Mouse (Mus musculus) forebrain, embryonic 13.5 days (tissue): ENCODE measurements around the gene Vgll4. TPM values are rescaled to one million over a fixed set of nuclear protein-coding genes. Genes with fewer than 3 reads are reported as not detected.
A peak's percentile ranks its signal among the peaks of the same experiment; 100 is the strongest.
"Not testable (repeated sequence)": the region's sequence is repeated elsewhere in the genome, so short reads cannot be mapped to it uniquely, and the experiment has no call there.

Source experiments
- ATAC-seq: fragments of 200-750 bp; cut with Nextera tagmentation; 2 replicates; pipeline ENCODE4 v1.8.0; 2017
- H3K27ac ChIP-seq: fragments of 300-500 bp; sonication (generic); 2 replicates; pipeline ENCODE4 v1.5.1; 2015; ENCODE audit warnings: inconsistent platforms, mild to moderate bottlenecking, moderate library complexity
- H3K27me3 ChIP-seq: fragments of 300-500 bp; sonication (generic); 2 replicates; pipeline ENCODE4 v1.6.1; 2015; ENCODE audit warnings: mild to moderate bottlenecking, inconsistent platforms
- H3K36me3 ChIP-seq: fragments of 300-500 bp; sonication (generic); 2 replicates; pipeline ENCODE4 v1.6.1; 2015; ENCODE audit warnings: mild to moderate bottlenecking, inconsistent platforms; ENCODE audit not compliant: poor library complexity, severe bottlenecking
- H3K4me1 ChIP-seq: fragments of 300-500 bp; sonication (generic); 2 replicates; pipeline ENCODE4 v1.6.1; 2015; ENCODE audit warnings: inconsistent platforms
- H3K4me2 ChIP-seq: fragments of 300-500 bp; sonication (generic); 2 replicates; pipeline ENCODE4 v1.6.1; 2015; ENCODE audit warnings: inconsistent platforms, mild to moderate bottlenecking, moderate library complexity
- H3K4me3 ChIP-seq: fragments of 300-500 bp; sonication (generic); 2 replicates; pipeline ENCODE4 v1.5.1; 2015; ENCODE audit warnings: mild to moderate bottlenecking, inconsistent platforms
- H3K9ac ChIP-seq: fragments of 300-500 bp; sonication (generic); 2 replicates; pipeline ENCODE4 v1.6.1; 2015; ENCODE audit warnings: mild to moderate bottlenecking, inconsistent platforms
- H3K9me3 ChIP-seq: fragments of 300-500 bp; sonication (generic); replicated peaks from 2 replicates; pipeline ENCODE4 v1.6.1; 2016; ENCODE audit warnings: inconsistent platforms
- WGBS: fragments of 180-500 bp; shearing (Covaris S2); methylation state at CpG from one replicate; pipeline ENCODE4 v1.1.7; 2015; 5-methylcytosine and 5-hydroxymethylcytosine counted together
- polyA plus RNA-seq: library from polyadenylated mRNA; unstranded; fragments of >200 nt; fragmentation: Nextera tagmentation; extraction: Ambion mirVana; gene quantifications from 2 replicates; pipeline ENCODE4 v1.2.1, GENCODE M21; 2015

Vgll4 gene
- polyA plus RNA-seq, 1 experiment from 2014 or later = 84.3 TPM

DNA sequence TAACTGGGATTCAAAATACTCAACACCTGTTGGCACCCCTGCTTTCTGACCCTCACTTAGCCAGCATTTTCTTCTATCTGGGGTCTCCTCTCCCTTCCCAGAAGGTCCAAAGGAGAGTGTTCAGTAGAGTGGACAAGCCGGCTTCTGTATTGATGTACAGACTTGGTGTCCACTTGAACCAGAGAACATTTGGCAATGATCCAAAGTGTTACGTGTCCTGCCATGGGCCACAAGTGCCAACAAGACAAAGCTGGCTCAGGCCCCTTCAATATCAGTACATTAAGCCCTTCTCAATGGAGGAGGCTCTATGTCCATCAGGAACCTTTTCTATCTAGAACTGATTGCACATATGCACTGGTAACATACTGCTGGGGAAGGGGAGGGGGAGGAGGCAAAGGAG is 73.5 kb downstream of the Vgll4 start:
- Histone ChIP-seq H3K27me3 (no peaks in the 10 kb centered on the region), H3K4me3 (no peak overlapping the region), H3K4me2 (no peak overlapping the region), H3K4me1 (peaks cover 68% of the 10 kb centered on the region), H3K27ac (no peak overlapping the region), H3K36me3 (peaks cover 26% of the 10 kb centered on the region), H3K9ac (no peak overlapping the region), H3K9me3 (0 out of 2 replicates have a peak, but pooled peaks cover 3% of the 10 kb centered on the region)
- WGBS = 78% methylated on average over 2 of the region's 2 CpGs
- ATAC-seq = no peak

DNA sequence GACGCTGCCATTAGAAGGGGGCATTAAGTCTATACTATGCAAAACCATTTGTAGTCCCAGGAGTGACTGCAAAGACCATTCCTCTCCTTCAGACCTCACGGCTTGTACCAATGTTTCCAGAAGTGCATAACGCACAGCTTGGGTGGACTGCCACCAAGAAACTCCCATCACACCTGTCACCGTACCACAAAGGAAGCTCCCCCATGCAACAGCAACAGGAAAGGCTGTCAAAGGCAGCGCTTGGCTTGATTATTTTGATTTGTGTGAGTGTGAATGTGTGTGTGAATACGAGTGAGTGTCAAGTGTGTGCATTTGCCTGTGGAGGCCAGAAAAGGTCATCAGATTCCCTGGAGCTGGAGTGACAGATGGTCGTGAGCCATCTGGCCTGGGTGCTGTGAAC is 74.6 kb downstream of the Vgll4 start:
- no peak for ATAC-seq
- 94% methylated on average over 7 of the region's 7 CpGs for WGBS

DNA sequence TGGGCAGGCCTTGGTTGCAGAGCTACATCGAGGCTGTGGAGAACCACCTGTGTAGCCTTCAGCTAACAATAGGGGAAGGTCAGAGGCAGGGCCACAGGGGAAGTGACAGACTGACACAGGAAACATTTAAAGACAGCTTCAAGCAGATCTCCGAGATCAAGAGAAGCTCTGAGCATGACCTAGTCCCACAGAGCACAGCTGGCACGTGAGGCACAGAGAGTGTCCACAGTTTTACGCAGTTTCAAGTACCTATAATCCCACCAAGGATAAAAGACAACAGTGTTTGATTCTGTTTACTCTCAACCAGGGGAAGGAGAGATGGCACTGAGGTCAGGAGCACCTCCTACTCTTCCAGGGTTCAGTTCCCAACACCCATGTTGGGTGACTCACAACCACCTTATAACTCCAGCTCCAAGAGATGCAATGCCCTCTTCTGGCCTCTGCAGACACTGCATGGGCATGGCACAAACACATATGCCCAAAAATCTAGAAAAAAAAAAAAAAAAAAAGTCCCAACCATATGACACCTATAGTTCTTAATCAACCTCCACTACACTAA is 75.2 kb downstream of the Vgll4 start:
- Histone ChIP-seq H3K36me3 (peaks cover 26% of the 10 kb centered on the region), H3K9ac (no peak overlapping the region), H3K4me1 (peaks cover 66% of the 10 kb centered on the region), H3K4me3 (no peak overlapping the region), H3K27ac (no peak overlapping the region), H3K4me2 (no peak overlapping the region), H3K9me3 (0 out of 2 replicates have a peak, but pooled peaks cover 3% of the 10 kb centered on the region), H3K27me3 (no peaks in the 10 kb centered on the region)
- 75% methylated on average over 4 of the region's 4 CpGs for WGBS
- ATAC-seq = no peak

More for the DNA sequence above, 74.6 kb downstream of the Vgll4 start:
- Histone ChIP-seq H3K27ac (no peak overlapping the region), H3K4me2 (no peak overlapping the region), H3K9me3 (0 out of 2 replicates have a peak, but pooled peaks cover 3% of the 10 kb centered on the region), H3K27me3 (no peaks in the 10 kb centered on the region), H3K4me3 (no peak overlapping the region), H3K9ac (no peak overlapping the region), H3K4me1 (peaks cover 68% of the 10 kb centered on the region), H3K36me3 (peaks cover 26% of the 10 kb centered on the region)

DNA sequence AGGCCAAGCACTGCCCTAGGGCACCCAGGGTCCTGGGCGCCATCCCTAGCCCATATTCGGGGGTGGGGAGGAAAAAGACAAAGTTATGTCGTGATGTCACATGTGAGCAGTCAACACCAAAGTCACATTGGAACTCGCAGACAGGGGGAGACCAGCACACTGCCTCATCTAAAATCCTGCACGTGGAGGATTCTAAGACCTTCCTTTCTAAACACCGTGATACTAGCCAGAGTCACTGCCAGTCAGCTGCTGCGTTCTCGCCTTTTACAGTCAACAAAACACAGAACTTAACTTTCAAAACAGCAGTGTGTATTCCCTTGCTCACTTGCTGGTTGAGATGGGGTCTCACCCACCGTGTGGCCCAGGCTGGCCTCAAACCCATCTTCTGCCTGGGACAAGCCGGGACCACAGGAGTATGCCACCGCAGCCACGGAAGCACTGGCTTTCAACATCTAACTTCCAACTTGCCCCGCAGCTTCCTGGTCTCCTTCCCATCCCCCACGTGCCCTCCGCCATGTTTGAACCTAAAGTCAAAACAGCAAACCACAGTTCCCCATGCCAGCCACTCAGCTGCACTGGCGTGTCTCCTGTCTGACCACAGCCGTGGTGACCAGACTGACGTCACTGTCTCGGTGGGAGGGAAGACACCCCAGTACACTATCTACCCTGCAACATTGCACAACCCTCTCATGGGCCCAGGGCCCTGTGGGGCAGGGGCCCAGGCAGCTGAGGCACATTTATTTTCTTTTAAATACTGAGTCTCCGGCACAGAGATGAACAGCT is 76.2 kb downstream of the Vgll4 start:
- Histone ChIP-seq H3K36me3 (peaks cover 27% of the 10 kb centered on the region), H3K9me3 (0 out of 2 replicates have a peak, but pooled peaks cover 3% of the 10 kb centered on the region), H3K4me1 (peaks cover 66% of the 10 kb centered on the region), H3K27ac (peak overlapping the region; percentile 74; the same call in 1 of the 2 replicates), H3K4me3 (no peak overlapping the region), H3K27me3 (no peaks in the 10 kb centered on the region), H3K4me2 (no peak overlapping the region), H3K9ac (peak overlapping the region; percentile 38; the same call in 1 of the 2 replicates)
- 82% methylated on average over 20 of the region's 20 CpGs for WGBS
- no peak for ATAC-seq

DNA sequence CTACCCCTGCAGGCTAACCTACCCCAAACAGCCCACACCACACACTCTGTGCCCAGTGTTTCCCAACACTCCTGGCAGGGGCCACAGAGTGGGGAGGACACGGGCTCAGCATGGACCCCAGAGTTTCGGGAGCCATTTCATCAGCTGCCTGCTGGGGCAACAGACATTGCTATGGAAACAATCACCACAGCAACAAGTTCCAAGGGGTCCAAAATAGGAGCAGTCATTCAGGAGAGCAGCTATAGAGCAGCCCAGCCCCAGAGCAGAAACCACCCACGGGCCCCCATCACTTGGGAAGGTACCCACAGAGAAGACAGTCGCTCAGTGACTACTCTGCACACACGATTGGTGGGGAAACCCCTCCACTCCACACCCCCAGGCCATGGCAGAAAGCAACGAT is 77.4 kb downstream of the Vgll4 start:
- Histone ChIP-seq H3K9me3 (0 out of 2 replicates have a peak, but pooled peaks cover 3% of the 10 kb centered on the region), H3K27me3 (no peaks in the 10 kb centered on the region), H3K9ac (peak overlapping the region; percentile 38), H3K36me3 (peaks cover 23% of the 10 kb centered on the region), H3K4me3 (0 out of 2 replicates have a peak overlapping the region, but pooled peaks have one; percentile 11), H3K4me1 (peaks cover 72% of the 10 kb centered on the region), H3K27ac (peak overlapping the region; percentile 74), H3K4me2 (peak overlapping the region; percentile 49)
- 9% methylated on average over 6 of the region's 6 CpGs for WGBS
- ATAC-seq = peak; percentile 59

DNA sequence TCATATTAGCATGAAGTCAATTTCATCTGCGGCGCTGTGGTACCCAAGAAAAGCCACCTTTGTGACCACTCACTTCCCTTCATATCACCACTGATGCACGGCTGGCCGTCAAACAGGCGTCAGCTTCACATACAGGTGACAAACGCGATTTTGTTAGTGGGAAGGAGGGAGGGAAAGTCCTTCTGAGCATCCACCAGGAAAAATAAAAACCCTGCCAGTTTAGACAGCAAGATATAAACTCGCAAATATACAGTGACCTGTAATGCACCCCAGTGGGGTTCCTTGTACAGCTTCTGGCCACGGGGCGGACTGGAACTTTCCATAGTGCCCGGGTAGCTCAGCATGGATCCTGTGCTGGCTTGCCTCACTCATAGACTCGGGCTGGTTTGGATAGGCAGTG is 78.0 kb downstream of the Vgll4 start:
- Histone ChIP-seq H3K27me3 (no peaks in the 10 kb centered on the region), H3K9ac (no peak overlapping the region), H3K4me2 (peak overlapping the region; percentile 49), H3K4me3 (no peak overlapping the region), H3K4me1 (peaks cover 77% of the 10 kb centered on the region), H3K36me3 (peaks cover 17% of the 10 kb centered on the region), H3K27ac (peak overlapping the region; percentile 74), H3K9me3 (0 out of 2 replicates have a peak, but pooled peaks cover 3% of the 10 kb centered on the region)
- 56% methylated on average over 12 of the region's 12 CpGs for WGBS
- ATAC-seq = no peak

DNA sequence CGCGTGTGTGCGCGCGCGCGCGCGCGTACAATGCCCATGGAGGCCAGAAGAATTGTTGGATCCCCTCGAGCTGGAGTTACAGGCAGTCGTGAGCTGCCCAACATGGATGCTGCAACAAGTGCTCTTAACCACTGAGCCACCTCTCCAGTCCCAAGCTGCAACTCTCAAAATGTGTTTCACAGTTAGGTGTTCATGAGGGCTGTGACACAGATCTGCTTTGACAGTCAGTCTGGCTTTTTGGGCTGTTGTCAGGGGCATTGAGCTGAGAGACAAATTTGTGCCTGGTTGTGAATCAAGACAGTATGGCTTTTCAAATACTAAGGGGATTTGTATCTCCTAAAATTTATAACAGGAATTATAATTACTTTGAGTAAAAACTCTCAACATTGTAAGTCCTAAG is 78.5 kb downstream of the Vgll4 start:
- peaks cover 15% of the 10 kb centered on the region for H3K36me3 ChIP-seq
- H3K27me3 ChIP-seq = no peaks in the 10 kb centered on the region
- peak overlapping the region; percentile 19; the same call in 1 of the 2 replicates for H3K4me2 ChIP-seq
- no peak overlapping the region for H3K4me3 ChIP-seq
- H3K9ac ChIP-seq = no peak overlapping the region
- peaks cover 78% of the 10 kb centered on the region for H3K4me1 ChIP-seq
- 82% methylated on average over 12 of the region's 12 CpGs for WGBS
- 0 out of 2 replicates have a peak, but pooled peaks cover 3% of the 10 kb centered on the region for H3K9me3 ChIP-seq
- peak overlapping the region; percentile 85 for H3K27ac ChIP-seq
- no peak for ATAC-seq

DNA sequence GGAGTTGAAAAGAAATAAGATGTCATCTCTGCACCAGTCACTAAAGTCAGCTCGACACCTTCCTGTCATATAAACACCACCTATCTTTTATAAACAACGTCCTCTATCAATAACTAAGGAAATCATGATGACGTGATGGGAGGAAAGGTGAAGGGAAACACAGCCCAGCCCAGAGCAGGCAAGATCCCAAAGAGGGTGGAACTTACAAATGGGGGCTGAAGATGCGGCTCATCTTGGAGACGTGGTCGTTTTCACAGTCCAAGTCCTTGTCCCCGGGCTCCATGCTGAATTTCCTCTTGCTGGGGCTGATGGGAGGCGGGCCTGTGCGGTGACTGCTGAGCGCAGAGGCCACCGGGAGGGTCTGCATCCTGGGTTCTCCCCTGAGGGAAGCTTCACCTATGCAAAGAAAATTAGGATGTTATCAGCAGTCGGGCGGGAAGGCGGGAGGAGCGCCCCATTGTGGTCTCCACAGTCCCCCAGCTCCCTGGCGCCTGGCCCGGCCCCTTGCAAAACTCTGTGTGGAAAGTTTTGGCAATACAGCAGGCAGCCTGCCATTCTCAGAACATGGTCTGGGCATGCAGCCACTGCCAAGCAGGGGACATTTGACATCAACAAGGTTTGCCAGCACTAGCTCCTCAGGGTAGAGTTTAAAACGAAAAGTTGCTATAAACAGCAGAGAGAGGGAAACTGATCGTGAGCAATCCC is 79.2 kb downstream of the Vgll4 start:
- peak; percentile 50 for ATAC-seq
- H3K9ac ChIP-seq = peak overlapping the region; percentile 40; the same call in 1 of the 2 replicates

DNA sequence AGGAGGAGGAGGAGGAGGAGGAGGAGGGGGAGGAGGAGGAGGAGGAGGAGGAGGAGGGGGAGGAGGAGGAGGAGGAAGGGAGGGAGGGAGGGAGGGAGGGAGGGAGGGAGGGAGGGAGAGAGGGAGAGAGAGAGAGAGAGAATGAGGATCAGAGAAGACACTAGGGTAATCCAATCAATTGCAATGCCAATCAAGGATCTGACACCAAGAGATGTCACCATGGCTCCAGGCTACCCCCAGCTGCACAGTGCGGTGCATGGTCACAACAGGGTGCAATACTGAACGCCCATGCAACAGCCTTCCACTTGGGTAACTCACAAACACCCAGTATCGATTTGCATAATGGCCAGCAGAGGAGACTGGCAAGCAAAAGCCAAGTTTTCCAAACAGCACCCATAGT is 79.8 kb downstream of the Vgll4 start:
- H3K27me3 ChIP-seq, ATAC-seq, H3K4me3 ChIP-seq, H3K9ac ChIP-seq, H3K9me3 ChIP-seq: not testable (repeated sequence)
- Histone ChIP-seq H3K4me1 (peaks cover 88% of the 10 kb centered on the region), H3K4me2 (peak overlapping the region; percentile 46), H3K36me3 (peaks cover 18% of the 10 kb centered on the region), H3K27ac (peak overlapping the region; percentile 85)
- 18% methylated on average over 3 of the region's 3 CpGs for WGBS

More for the DNA sequence above, 79.2 kb downstream of the Vgll4 start:
- H3K4me2 ChIP-seq = peak overlapping the region; percentile 46
- H3K27me3 ChIP-seq = no peaks in the 10 kb centered on the region
- WGBS = 33% methylated on average over 19 of the region's 19 CpGs
- peak overlapping the region; percentile 9; the same call in 1 of the 2 replicates for H3K4me3 ChIP-seq
- 0 out of 2 replicates have a peak, but pooled peaks cover 3% of the 10 kb centered on the region for H3K9me3 ChIP-seq
- peak overlapping the region; percentile 85 for H3K27ac ChIP-seq
- peaks cover 18% of the 10 kb centered on the region for H3K36me3 ChIP-seq
- H3K4me1 ChIP-seq = peaks cover 84% of the 10 kb centered on the region

DNA sequence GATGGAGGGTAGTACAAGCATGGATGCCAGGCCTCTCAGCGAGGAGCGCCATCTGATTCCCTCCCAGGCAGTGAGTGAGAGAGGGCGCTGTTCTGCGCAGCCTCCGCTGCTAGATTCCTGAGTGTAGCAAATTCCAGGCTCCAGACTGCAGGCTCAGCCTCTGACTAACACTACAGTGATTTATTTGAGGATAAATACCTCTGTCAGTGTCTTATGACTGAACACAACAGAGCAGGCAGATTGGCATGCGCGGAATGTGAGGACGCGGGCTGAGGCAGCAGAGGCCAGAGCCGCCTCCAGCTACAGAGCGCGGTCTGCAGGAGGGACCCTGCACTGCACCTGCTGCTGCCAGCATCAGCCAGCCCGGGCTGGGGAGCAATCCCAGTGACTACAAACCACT is 80.9 kb downstream of the Vgll4 start:
- peak; percentile 76 for ATAC-seq
- Histone ChIP-seq H3K27me3 (no peaks in the 10 kb centered on the region), H3K4me3 (no peak overlapping the region), H3K36me3 (peaks cover 27% of the 10 kb centered on the region), H3K9ac (peak overlapping the region; percentile 43; the same call in 1 of the 2 replicates), H3K4me2 (peak overlapping the region; percentile 34), H3K4me1 (peaks cover 91% of the 10 kb centered on the region), H3K9me3 (0 out of 2 replicates have a peak, but pooled peaks cover 2% of the 10 kb centered on the region), H3K27ac (peak overlapping the region; percentile 72)
- 4% methylated on average over 13 of the region's 13 CpGs for WGBS

DNA sequence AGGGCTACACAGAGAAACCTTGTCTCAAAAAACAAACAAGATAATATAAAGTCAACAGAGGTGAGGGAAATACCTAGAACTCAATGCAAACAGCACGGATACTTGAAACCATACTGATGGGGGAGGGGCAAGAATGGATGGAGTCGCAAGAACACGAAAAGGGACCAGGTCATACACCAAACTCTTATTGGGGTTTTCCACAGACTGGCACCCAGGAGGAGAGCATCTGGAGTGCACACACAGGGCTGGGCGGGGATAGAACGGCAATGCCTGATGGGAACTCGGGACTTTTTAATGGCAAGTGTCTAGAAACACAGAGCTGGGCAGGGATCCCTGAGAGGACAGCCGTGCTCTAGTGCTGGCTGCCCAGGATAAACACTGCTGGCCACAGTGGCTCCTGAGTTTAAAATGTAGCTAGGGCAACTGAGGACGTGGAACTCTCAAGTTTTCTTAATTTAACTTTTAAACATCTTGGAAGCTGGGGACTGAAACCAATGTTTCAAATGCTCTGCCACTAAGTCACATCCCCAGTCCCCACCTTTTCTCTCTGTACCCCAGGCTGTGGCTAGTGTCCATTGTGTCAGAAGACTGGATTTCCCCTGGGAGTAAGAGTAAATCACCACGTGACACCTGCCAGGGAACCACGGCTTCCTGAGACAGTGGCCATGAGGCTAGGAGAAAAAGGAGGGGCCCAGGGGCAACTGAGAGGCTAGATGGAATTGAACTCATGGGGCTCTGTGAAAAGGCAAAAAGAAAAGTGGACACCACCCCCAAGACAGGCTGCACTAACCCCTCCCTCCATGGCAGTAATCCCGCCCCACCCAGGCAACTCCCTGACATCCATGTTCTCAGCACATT is 83.1 kb downstream of the Vgll4 start:
- WGBS = 76% methylated on average over 11 of the region's 11 CpGs
- Histone ChIP-seq H3K4me2 (no peak overlapping the region), H3K9ac (no peak overlapping the region), H3K9me3 (0 out of 2 replicates have a peak, but pooled peaks cover 3% of the 10 kb centered on the region), H3K27me3 (no peaks in the 10 kb centered on the region), H3K4me1 (peaks cover 90% of the 10 kb centered on the region), H3K27ac (peak overlapping the region; percentile 27; the same call in 1 of the 2 replicates), H3K36me3 (peaks cover 27% of the 10 kb centered on the region), H3K4me3 (no peak overlapping the region)
- ATAC-seq = no peak
